Mouse (Mus musculus) embryonic facial prominence, embryonic 14.5 days (tissue): ENCODE measurements around the gene Paqr4. TPM values are rescaled to one million over a fixed set of nuclear protein-coding genes. Genes with fewer than 3 reads are reported as not detected.

Experiments
- ATAC-seq: fragments of 200-750 bp; cut with Nextera tagmentation; 2 replicates; pipeline ENCODE4 v1.8.0; 2017; ENCODE audit warnings: low read depth, moderate number of reproducible peaks, moderate TSS enrichment
- DNase-seq: peaks from one replicate; pipeline ENCODE4 v3.0.0-alpha.2; 2015; ENCODE audit warnings: low spot score
- H3K27ac ChIP-seq: fragments of 300-500 bp; sonication (generic); replicated peaks from 2 replicates; pipeline ENCODE4 v1.5.1; 2014; ENCODE audit warnings: low read depth, mild to moderate bottlenecking, low read length, moderate library complexity
- H3K27me3 ChIP-seq: fragments of 300-500 bp; sonication (generic); replicated peaks from 2 replicates; pipeline ENCODE4 v1.6.1; 2014; ENCODE audit warnings: low read length; ENCODE audit not compliant: control insufficient read depth, insufficient read depth
- H3K36me3 ChIP-seq: fragments of 300-500 bp; sonication (generic); 2 replicates; pipeline ENCODE4 v1.6.1; 2014; ENCODE audit warnings: low read length, mixed read lengths; ENCODE audit not compliant: control insufficient read depth, insufficient read depth
- H3K4me1 ChIP-seq: fragments of 300-500 bp; sonication (generic); 2 replicates; pipeline ENCODE4 v1.6.1; 2014; ENCODE audit warnings: antibody characterized with exemption, low read length; ENCODE audit not compliant: control insufficient read depth, insufficient read depth
- H3K4me2 ChIP-seq: fragments of 300-500 bp; sonication (generic); 2 replicates; pipeline ENCODE4 v1.6.1; 2014; ENCODE audit warnings: low read depth, mild to moderate bottlenecking, low read length, moderate library complexity, mixed read lengths
- H3K4me3 ChIP-seq: fragments of 300-500 bp; sonication (generic); 2 replicates; pipeline ENCODE4 v1.5.1; 2014; ENCODE audit warnings: low read depth, mild to moderate bottlenecking, low read length
- H3K9ac ChIP-seq: fragments of 300-500 bp; sonication (generic); 2 replicates; pipeline ENCODE4 v1.6.1; 2014; ENCODE audit warnings: low read depth, mild to moderate bottlenecking, low read length, moderate library complexity, mixed read lengths
- H3K9me3 ChIP-seq: fragments of 300-500 bp; sonication (generic); 2 replicates; pipeline ENCODE4 v1.6.1; 2016; ENCODE audit warnings: low read length; ENCODE audit not compliant: control insufficient read depth
- WGBS: fragments of 180-500 bp; shearing (Covaris S2); extraction: QIAGEN DNeasy Blood & Tissue Kit; methylation state at CpG from one replicate; pipeline ENCODE4 v1.1.7; 2014; 5-methylcytosine and 5-hydroxymethylcytosine counted together
- polyA plus RNA-seq: library from polyadenylated mRNA; unstranded; fragments of >200 nt; fragmentation: Nextera tagmentation; extraction: Ambion mirVana; gene quantifications from 2 replicates; pipeline ENCODE4 v1.2.1, GENCODE M21; 2014

Paqr4 gene
- polyA plus RNA-seq, 1 experiment from 2014 or later = 20.9 TPM

DNA sequence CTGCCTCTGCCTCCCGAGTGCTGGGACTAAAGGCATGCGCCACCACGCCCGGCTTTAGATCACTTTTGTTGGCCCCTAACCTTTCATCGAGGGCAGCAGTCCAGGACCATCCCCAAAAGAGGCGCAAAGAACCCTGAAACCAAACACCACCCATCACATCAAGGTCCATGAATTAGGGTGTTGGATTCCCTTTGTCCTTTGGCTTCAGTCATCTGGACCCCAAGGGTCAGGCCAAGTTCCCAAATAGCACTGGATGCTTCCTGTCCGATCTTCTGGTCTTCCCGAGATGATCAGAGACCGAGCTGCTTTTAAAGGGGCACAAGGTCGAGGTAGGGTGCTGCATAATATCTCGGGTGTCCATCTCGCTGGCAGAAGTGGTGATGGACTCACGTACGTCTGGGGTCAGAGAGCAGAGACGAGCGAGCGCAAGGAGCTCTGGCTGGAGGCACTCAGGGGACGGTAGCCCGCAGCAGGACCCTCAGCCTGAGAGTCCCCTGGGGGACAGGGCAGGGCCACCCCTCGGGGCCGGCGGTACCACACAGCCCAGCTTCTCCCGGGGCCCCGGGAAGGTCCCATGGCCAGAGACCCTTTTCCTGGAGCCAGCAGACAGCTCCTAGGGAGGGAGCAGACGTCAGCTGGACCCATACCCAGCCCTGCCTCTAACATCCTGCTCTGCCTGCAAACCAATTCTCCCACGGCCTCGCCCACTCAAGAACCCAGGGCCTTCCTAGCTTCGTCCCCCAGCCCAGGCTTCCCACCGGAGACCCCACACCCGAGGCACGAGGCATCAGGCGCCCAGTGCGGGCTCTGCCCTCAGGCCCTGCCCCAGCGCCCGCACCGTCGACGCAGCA is 917 bp upstream of the Paqr4 start:
- Histone ChIP-seq H3K9me3 (no peaks in the 10 kb centered on the region), H3K27me3 (peaks cover 83% of the 10 kb centered on the region), H3K4me3 (peak overlapping the region; percentile 26; the same call in 1 of the 2 replicates), H3K4me1 (peaks cover 25% of the 10 kb centered on the region), H3K36me3 (no peaks in the 10 kb centered on the region; the same call in 1 of the 2 replicates), H3K9ac (no peak overlapping the region), H3K4me2 (peak overlapping the region; percentile 47), H3K27ac (no peak overlapping the region)
- DNase-seq = no peak
- WGBS = 45% methylated on average over 35 of the region's 38 CpGs
- ATAC-seq = no peak

DNA sequence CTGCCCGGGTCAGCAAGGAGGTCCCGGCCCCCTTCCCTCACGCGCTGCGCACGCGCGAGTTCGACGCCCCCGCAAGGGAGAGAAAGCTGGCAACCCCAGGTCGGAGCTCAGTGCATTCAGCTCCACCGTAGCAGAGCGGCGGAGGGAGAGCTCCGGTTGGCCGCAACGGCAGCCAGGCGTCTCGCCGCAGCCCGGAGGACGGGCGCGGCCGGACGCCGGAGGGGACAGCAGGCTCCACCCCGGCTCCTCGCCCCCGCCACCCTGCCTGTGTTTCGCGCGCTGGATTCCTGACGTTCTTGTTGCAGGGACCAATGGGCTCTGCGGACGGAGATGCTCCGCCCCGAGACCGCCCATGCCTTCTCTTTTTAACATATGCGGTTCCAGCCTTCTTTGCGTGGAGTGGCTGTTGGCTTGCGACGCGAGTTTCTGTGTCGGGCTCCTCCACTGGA is 507 bp downstream of the Paqr4 start:
- WGBS = under 1% methylated on average over 26 of the region's 46 CpGs
- DNase-seq = peak; percentile 95
- Histone ChIP-seq H3K4me3 (peak overlapping the region; percentile 72), H3K27me3 (peaks cover 69% of the 10 kb centered on the region), H3K9me3 (no peaks in the 10 kb centered on the region), H3K27ac (no peak overlapping the region; the same call in 1 of the 2 replicates), H3K9ac (peak overlapping the region; percentile 69), H3K36me3 (no peaks in the 10 kb centered on the region; the same call in 1 of the 2 replicates), H3K4me1 (peaks cover 16% of the 10 kb centered on the region), H3K4me2 (peak overlapping the region; percentile 97)
- peak; percentile 88 for ATAC-seq

DNA sequence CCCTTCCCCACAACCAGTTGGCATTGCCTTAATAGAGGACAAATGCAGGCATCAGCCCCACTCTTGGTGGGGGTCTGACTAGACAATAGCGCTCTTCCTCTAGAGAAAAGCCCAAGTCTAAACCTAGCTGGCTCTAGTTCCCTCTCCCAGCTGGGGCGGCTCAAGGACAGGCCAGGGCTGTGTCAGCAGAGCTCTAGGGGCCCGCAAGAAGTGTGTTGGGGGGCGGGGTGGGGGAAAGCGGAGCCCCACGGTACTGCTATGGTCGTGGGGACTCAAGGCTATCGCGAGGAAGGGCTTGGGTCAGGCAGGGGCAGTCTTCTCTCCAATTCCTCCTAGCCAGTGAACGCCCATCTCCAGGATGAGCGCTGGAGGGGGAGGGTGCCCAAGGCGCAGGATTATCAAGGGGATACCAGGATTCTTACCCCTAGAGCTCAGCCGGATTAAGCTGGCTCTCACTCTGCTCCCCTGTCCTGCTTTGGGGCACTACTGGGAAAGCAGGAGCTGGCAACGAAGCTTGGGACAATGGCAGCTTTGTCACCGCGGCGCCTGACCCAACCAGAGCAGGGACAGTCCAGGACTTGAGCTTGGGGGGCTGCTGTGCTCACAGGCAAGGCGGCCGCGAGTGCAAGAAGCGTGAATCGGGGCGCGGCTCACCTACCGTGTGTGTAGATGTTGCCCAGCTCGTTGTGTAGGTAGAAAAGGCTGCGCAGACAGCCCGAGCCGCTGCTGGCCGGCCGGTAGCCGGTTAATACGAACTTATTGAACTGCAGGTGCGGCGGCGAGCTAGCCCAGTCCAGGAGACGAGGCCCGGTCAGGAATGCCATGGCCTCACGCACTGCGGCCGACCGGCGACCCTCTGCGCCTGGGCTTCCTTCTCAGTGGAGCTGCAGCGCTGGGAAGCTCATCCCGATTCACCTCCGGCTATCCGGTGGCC is 1.2 kb downstream of the Paqr4 start:
- Histone ChIP-seq H3K27ac (no peak overlapping the region; the same call in 1 of the 2 replicates), H3K9me3 (no peaks in the 10 kb centered on the region), H3K4me3 (peak overlapping the region; percentile 72), H3K36me3 (no peaks in the 10 kb centered on the region; the same call in 1 of the 2 replicates), H3K27me3 (peaks cover 62% of the 10 kb centered on the region), H3K4me1 (peaks cover 14% of the 10 kb centered on the region), H3K9ac (peak overlapping the region; percentile 69), H3K4me2 (peak overlapping the region; percentile 97)
- WGBS = under 1% methylated on average over 42 of the region's 48 CpGs
- DNase-seq = peak; percentile 27
- peak; percentile 12 for ATAC-seq

DNA sequence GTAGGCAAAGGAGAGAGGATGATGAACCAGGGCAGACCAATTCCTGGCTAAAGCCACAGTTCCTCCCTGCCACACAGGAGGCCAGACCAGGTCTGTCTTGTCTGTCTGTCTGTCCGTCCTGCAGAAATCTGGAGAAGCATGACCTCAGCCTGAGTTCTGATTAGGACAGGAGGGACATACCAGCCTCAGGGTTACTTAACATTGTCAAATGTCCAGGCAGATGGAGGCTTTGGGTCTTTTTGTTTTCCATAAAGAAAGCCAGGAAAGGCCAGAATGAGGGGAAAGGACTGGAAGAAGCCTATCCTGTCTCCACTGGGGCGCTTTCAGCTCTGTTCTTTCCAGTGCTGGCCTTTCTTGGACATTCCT is 1.8 kb downstream of the Paqr4 start:
- WGBS = 44% methylated on average over 2 of the region's 2 CpGs
- H3K9ac ChIP-seq = peak overlapping the region; percentile 69
- no peaks in the 10 kb centered on the region for H3K9me3 ChIP-seq
- no peak overlapping the region for H3K27ac ChIP-seq
- H3K4me2 ChIP-seq = peak overlapping the region; percentile 97
- ATAC-seq (no peak), DNase-seq (no peak)
- peaks cover 56% of the 10 kb centered on the region for H3K27me3 ChIP-seq
- H3K4me1 ChIP-seq = peaks cover 14% of the 10 kb centered on the region
- H3K4me3 ChIP-seq = peak overlapping the region; percentile 72
- H3K36me3 ChIP-seq = no peaks in the 10 kb centered on the region; the same call in 1 of the 2 replicates

DNA sequence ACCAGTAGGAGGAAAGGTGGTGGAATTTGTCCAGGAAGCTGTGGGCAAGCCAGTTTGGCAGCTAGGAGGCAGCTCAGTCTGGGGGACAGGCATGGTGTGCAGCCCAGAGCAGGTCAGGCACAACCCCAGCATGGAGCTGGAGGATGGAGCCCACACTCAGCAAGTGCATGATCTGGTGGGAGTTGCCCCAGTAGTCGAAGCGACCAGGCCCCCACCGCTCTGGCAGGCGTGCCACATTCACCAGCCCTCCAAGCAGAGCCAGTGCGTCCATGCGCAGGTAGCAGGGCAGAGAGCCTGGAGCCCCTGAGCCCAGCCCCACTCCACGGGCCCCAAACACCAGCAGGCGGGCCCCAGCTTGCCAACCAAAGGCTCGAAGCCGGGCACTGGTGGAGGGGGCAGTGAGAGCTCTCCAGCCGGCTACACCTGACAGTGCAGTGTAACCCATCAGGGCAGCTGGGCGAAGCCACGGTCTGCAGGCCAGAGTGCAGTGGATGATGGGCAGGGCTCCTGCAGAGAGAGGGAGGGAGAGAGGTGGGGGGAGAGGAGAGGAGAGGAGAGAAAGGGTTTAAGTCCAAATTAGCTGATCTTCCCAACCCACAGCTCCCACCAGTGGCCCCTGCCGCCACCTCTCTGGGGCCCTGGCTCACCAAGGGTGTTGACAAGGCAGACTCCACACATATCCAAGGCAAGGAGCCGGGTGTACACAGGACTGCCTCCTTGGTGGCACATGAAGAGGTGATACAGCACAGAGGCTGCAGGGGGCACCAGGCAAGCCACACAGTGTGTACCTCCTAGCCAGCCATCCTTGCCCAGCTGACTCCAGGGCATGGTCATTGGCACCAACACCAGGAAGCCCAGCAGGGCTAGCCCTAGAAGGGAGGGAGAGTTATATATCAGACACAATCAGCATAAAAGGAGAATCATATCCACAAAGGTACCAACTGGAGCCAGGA is 2.9 kb downstream of the Paqr4 start:
- 61% methylated on average over 15 of the region's 15 CpGs for WGBS
- H3K27me3 ChIP-seq = peaks cover 45% of the 10 kb centered on the region
- no peaks in the 10 kb centered on the region for H3K9me3 ChIP-seq
- 0 out of 2 replicates have a peak overlapping the region, but pooled peaks have one; percentile 97 for H3K4me2 ChIP-seq
- no peak overlapping the region for H3K9ac ChIP-seq
- DNase-seq (no peak), ATAC-seq (no peak)
- H3K4me3 ChIP-seq = no peak overlapping the region
- no peaks in the 10 kb centered on the region; the same call in 1 of the 2 replicates for H3K36me3 ChIP-seq
- H3K4me1 ChIP-seq = peaks cover 14% of the 10 kb centered on the region
- H3K27ac ChIP-seq = no peak overlapping the region

DNA sequence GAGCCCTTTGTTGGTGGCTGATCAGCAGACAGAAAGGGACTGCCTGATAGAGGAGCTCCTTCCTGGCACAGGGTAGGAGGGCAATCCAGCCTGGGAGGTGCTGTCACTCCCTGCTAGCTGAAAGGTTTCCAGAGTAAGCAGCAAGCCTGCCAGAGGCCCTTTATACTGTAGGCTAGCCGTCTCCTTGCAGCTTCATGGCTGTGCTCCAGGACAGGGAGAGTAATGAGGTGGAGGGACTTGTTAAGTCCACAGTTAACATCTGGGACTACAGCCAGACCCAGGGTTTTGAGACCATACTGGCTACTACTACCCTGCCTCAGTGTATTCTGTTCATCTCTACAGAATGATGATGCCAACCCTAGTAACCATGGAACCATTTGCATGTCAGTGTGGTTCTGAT is 6.3 kb downstream of the Paqr4 start:
- Histone ChIP-seq H3K9me3 (no peaks in the 10 kb centered on the region), H3K36me3 (no peaks in the 10 kb centered on the region; the same call in 1 of the 2 replicates), H3K4me1 (peaks cover 5% of the 10 kb centered on the region; the same call in 1 of the 2 replicates), H3K27me3 (peaks cover 16% of the 10 kb centered on the region; the same call in 1 of the 2 replicates), H3K27ac (no peak overlapping the region), H3K4me2 (no peak overlapping the region), H3K9ac (no peak overlapping the region), H3K4me3 (no peak overlapping the region)
- DNase-seq = peak; percentile 32
- ATAC-seq = no peak
- WGBS = 50% methylated on average over 1 of the region's 1 CpGs

DNA sequence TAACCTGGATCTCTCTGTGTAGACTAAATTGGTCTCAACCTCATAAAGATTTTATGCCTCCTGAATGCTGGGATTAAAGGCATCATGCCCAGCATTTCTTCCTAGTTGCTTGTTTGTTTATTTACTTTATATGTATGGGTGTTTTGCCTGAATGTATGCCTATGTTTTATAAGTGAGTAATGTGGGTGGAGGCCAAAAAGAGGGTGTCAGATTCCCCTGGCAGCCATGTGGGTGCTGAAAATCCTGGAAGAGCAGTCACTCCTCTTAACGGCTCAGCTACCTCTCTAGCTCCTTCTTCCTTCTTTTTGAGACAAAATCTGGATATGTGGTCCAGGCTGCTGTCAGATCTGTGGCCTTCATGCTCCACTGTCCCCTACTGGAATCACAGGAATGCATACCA is 10.2 kb downstream of the Paqr4 start:
- H3K4me2 ChIP-seq = no peak overlapping the region
- no peak overlapping the region for H3K9ac ChIP-seq
- H3K27ac ChIP-seq = no peak overlapping the region
- H3K9me3 ChIP-seq = no peaks in the 10 kb centered on the region
- 37% methylated on average over 1 of the region's 1 CpGs for WGBS
- H3K4me1 ChIP-seq = 0 out of 2 replicates have a peak, but pooled peaks cover 8% of the 10 kb centered on the region
- no peaks in the 10 kb centered on the region for H3K27me3 ChIP-seq
- H3K4me3 ChIP-seq = no peak overlapping the region
- no peak for DNase-seq
- no peaks in the 10 kb centered on the region for H3K36me3 ChIP-seq
- ATAC-seq = no peak
